Mouse (Mus musculus) midbrain, postnatal 0 days (tissue): ENCODE data around the gene Hp1bp3. TPM values are rescaled to one million over a fixed set of nuclear protein-coding genes. Genes with fewer than 3 reads are reported as not detected.
A peak's percentile ranks its signal among the peaks of the same experiment; 100 is the strongest.

ENCODE experiments used
- ATAC-seq: fragments of 200-750 bp; cut with Nextera tagmentation; 2 replicates; pipeline ENCODE4 v1.8.0; 2017; ENCODE audit warnings: moderate number of reproducible peaks, mild to moderate bottlenecking, moderate TSS enrichment, moderate library complexity; ENCODE audit not compliant: low FRiP score
- DNase-seq: peaks from one replicate; pipeline ENCODE4 v3.0.0-alpha.2; 2015; ENCODE audit warnings: low spot score
- H3K27ac ChIP-seq: fragments of 300-500 bp; sonication (generic); 2 replicates; pipeline ENCODE4 v1.5.1; 2014; ENCODE audit warnings: low read depth, mild to moderate bottlenecking, low read length, mixed read lengths
- H3K27me3 ChIP-seq: fragments of 300-500 bp; sonication (generic); 2 replicates; pipeline ENCODE4 v1.6.1; 2014; ENCODE audit warnings: low read length, control low read depth, mixed read lengths; ENCODE audit not compliant: insufficient read depth
- H3K36me3 ChIP-seq: fragments of 300-500 bp; sonication (generic); 2 replicates; pipeline ENCODE4 v1.6.1; 2014; ENCODE audit warnings: low read length, control low read depth, mixed read lengths; ENCODE audit not compliant: insufficient read depth
- H3K4me1 ChIP-seq: fragments of 300-500 bp; sonication (generic); 2 replicates; pipeline ENCODE4 v1.6.1; 2014; ENCODE audit warnings: mild to moderate bottlenecking, control low read depth, antibody characterized with exemption, low read length, mixed read lengths; ENCODE audit not compliant: insufficient read depth
- H3K4me2 ChIP-seq: fragments of 300-500 bp; sonication (generic); 2 replicates; pipeline ENCODE4 v1.6.1; 2014; ENCODE audit warnings: low read depth, mild to moderate bottlenecking, low read length, mixed read lengths; ENCODE audit not compliant: poor library complexity, severe bottlenecking
- H3K4me3 ChIP-seq: fragments of 300-500 bp; sonication (generic); 2 replicates; pipeline ENCODE4 v1.5.1; 2014; ENCODE audit warnings: low read depth, mild to moderate bottlenecking, low read length, moderate library complexity
- H3K9ac ChIP-seq: fragments of 300-500 bp; sonication (generic); replicated peaks from 2 replicates; pipeline ENCODE4 v1.6.1; 2014; ENCODE audit warnings: mild to moderate bottlenecking, low read length, moderate library complexity, mixed read lengths; ENCODE audit not compliant: poor library complexity, severe bottlenecking
- H3K9me3 ChIP-seq: fragments of 300-500 bp; sonication (generic); 2 replicates; pipeline ENCODE4 v1.6.1; 2016; ENCODE audit warnings: low read length, control low read depth
- CTCF ChIP-seq: IDR thresholded peaks from 2 replicates; pipeline ENCODE4 v1.5.1; 2016; ENCODE audit warnings: antibody characterized with exemption, mild to moderate bottlenecking
- WGBS: fragments of 180-500 bp; shearing (Covaris S2); extraction: QIAGEN DNeasy Blood & Tissue Kit; methylation state at CpG from one replicate; pipeline ENCODE4 v1.1.7; 2014; 5-methylcytosine and 5-hydroxymethylcytosine counted together
- polyA plus RNA-seq: library from polyadenylated mRNA; unstranded; fragments of >200 nt; fragmentation: Nextera tagmentation; extraction: Ambion mirVana; gene quantifications from 2 replicates; pipeline ENCODE4 v1.2.1, GENCODE M21; 2015
- total RNA-seq: library from RNA; depleted of rRNA; stranded (reverse); fragments of >200 nt; gene quantifications from 2 replicates; pipeline ENCODE4 v1.2.3, GENCODE M21; 2014; rRNA removed

Hp1bp3 gene
- total and polyA plus RNA-seq, 2 experiments from 2014 or later = 165 to 200 TPM

DNA sequence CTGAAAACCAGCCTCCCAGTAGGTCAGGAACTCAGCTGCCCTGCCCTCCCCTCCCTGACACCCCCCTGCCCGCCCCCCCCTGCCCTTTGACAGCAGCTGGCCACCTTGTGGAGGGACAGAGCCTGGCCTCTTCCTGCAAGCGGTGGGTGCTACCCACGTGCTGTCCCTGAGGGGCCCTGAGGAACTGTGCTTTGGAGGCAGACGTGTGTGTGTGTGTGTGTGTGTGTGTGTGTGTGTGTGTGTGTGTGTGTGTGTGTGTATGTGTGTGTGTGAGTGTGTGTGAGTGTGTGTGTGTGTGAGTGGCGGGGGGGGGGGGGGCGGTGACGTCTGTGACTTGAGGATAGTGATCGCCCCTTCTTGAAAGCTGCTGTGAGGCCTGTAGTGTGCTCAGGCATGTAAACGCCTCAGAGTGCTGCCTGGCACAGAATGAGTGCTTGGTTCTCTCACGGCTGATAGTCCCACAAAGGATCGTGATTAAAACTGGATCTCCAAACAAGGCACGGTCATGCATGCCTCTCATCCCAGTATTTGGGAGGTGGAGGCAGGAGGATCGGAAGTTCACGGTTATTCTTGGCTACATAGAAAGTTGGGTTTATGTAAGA lies 78.0 kb downstream of the Hp1bp3 start:
- ATAC-seq (peak; percentile 45; the same call in 1 of the 2 replicates), DNase-seq (no peak)
- no peaks in the 10 kb centered on the region for H3K9me3 ChIP-seq
- no peaks in the 10 kb centered on the region for H3K4me1 ChIP-seq
- 0 out of 2 replicates have a peak overlapping the region, but pooled peaks have one; percentile 24 for H3K9ac ChIP-seq
- no peaks in the 10 kb centered on the region for H3K36me3 ChIP-seq
- peak overlapping the region; percentile 77 for H3K27ac ChIP-seq
- no peaks in the 10 kb centered on the region for H3K27me3 ChIP-seq
- WGBS = 74% methylated on average over 7 of the region's 14 CpGs
- H3K4me2 ChIP-seq = 0 out of 2 replicates have a peak overlapping the region, but pooled peaks have one; percentile 3
- peak; percentile 23 for TF ChIP-seq CTCF
- no peak overlapping the region for H3K4me3 ChIP-seq

Other genes starting within 250 kb of the Hp1bp3 start
- 70.0 and 92.2 TPM in 2 replicates for gene Eif4g3, start 223.3 kb upstream of the Hp1bp3 start, total RNA-seq
- 36.0 and 42.4 TPM in 2 replicates for gene Eif4g3, start 223.3 kb upstream of the Hp1bp3 start, polyA plus RNA-seq
- gene Sh2d5, start 34.1 kb downstream of the Hp1bp3 start, total RNA-seq = 23.8 and 29.8 TPM in 2 replicates
- gene Sh2d5, start 34.1 kb downstream of the Hp1bp3 start, polyA plus RNA-seq = 18.4 and 19.2 TPM in 2 replicates
- gene Kif17, start 34.1 kb downstream of the Hp1bp3 start, total RNA-seq = 3.3 and 5.0 TPM in 2 replicates
- gene Kif17, start 34.1 kb downstream of the Hp1bp3 start, polyA plus RNA-seq = 6.0 and 6.3 TPM in 2 replicates
- 203 and 215 TPM in 2 replicates for gene Ddost, start 88.4 kb downstream of the Hp1bp3 start, total RNA-seq
- 207 and 220 TPM in 2 replicates for gene Ddost, start 88.4 kb downstream of the Hp1bp3 start, polyA plus RNA-seq
- gene Pink1, start 110.0 kb downstream of the Hp1bp3 start, total RNA-seq = 255 and 261 TPM in 2 replicates
- gene Pink1, start 110.0 kb downstream of the Hp1bp3 start, polyA plus RNA-seq = 149 and 150 TPM in 2 replicates
- 9.1 and 9.6 TPM in 2 replicates for gene Cda, start 151.7 kb downstream of the Hp1bp3 start, total RNA-seq
- gene Cda, start 151.7 kb downstream of the Hp1bp3 start, polyA plus RNA-seq = 9.2 and 12.2 TPM in 2 replicates
- gene Fam43b, start 180.2 kb downstream of the Hp1bp3 start, total RNA-seq = 18.7 and 24.0 TPM in 2 replicates
- gene Fam43b, start 180.2 kb downstream of the Hp1bp3 start, polyA plus RNA-seq = 20.1 and 21.6 TPM in 2 replicates
- 32.6 and 35.2 TPM in 2 replicates for gene Mul1, start 218.4 kb downstream of the Hp1bp3 start, total RNA-seq
- gene Mul1, start 218.4 kb downstream of the Hp1bp3 start, polyA plus RNA-seq = 17.6 and 19.2 TPM in 2 replicates
- 50.9 and 55.6 TPM in 2 replicates for gene Camk2n1, start 238.0 kb downstream of the Hp1bp3 start, total RNA-seq
- 25.0 and 29.2 TPM in 2 replicates for gene Camk2n1, start 238.0 kb downstream of the Hp1bp3 start, polyA plus RNA-seq